Mouse (Mus musculus) embryonic facial prominence, embryonic 14.5 days (tissue): ENCODE data around the gene Nek8. TPM values are rescaled to one million over a fixed set of nuclear protein-coding genes. Genes with fewer than 3 reads are reported as not detected.

Experiments used
- ATAC-seq: fragments of 200-750 bp; cut with Nextera tagmentation; 2 replicates; pipeline ENCODE4 v1.8.0; 2017; ENCODE audit warnings: low read depth, moderate number of reproducible peaks, moderate TSS enrichment
- DNase-seq: peaks from one replicate; pipeline ENCODE4 v3.0.0-alpha.2; 2015; ENCODE audit warnings: low spot score
- H3K27ac ChIP-seq: fragments of 300-500 bp; sonication (generic); replicated peaks from 2 replicates; pipeline ENCODE4 v1.5.1; 2014; ENCODE audit warnings: low read depth, mild to moderate bottlenecking, low read length, moderate library complexity
- H3K27me3 ChIP-seq: fragments of 300-500 bp; sonication (generic); replicated peaks from 2 replicates; pipeline ENCODE4 v1.6.1; 2014; ENCODE audit warnings: low read length; ENCODE audit not compliant: control insufficient read depth, insufficient read depth
- H3K36me3 ChIP-seq: fragments of 300-500 bp; sonication (generic); 2 replicates; pipeline ENCODE4 v1.6.1; 2014; ENCODE audit warnings: low read length, mixed read lengths; ENCODE audit not compliant: control insufficient read depth, insufficient read depth
- H3K4me1 ChIP-seq: fragments of 300-500 bp; sonication (generic); 2 replicates; pipeline ENCODE4 v1.6.1; 2014; ENCODE audit warnings: antibody characterized with exemption, low read length; ENCODE audit not compliant: control insufficient read depth, insufficient read depth
- H3K4me2 ChIP-seq: fragments of 300-500 bp; sonication (generic); 2 replicates; pipeline ENCODE4 v1.6.1; 2014; ENCODE audit warnings: low read depth, mild to moderate bottlenecking, low read length, moderate library complexity, mixed read lengths
- H3K4me3 ChIP-seq: fragments of 300-500 bp; sonication (generic); 2 replicates; pipeline ENCODE4 v1.5.1; 2014; ENCODE audit warnings: low read depth, mild to moderate bottlenecking, low read length
- H3K9ac ChIP-seq: fragments of 300-500 bp; sonication (generic); 2 replicates; pipeline ENCODE4 v1.6.1; 2014; ENCODE audit warnings: low read depth, mild to moderate bottlenecking, low read length, moderate library complexity, mixed read lengths
- H3K9me3 ChIP-seq: fragments of 300-500 bp; sonication (generic); 2 replicates; pipeline ENCODE4 v1.6.1; 2016; ENCODE audit warnings: low read length; ENCODE audit not compliant: control insufficient read depth
- WGBS: fragments of 180-500 bp; shearing (Covaris S2); extraction: QIAGEN DNeasy Blood & Tissue Kit; methylation state at CpG from one replicate; pipeline ENCODE4 v1.1.7; 2014; 5-methylcytosine and 5-hydroxymethylcytosine counted together
- polyA plus RNA-seq: library from polyadenylated mRNA; unstranded; fragments of >200 nt; fragmentation: Nextera tagmentation; extraction: Ambion mirVana; gene quantifications from 2 replicates; pipeline ENCODE4 v1.2.1, GENCODE M21; 2014

The Nek8 gene
- polyA plus RNA-seq, 1 experiment from 2014 or later, result 10.8 TPM

DNA sequence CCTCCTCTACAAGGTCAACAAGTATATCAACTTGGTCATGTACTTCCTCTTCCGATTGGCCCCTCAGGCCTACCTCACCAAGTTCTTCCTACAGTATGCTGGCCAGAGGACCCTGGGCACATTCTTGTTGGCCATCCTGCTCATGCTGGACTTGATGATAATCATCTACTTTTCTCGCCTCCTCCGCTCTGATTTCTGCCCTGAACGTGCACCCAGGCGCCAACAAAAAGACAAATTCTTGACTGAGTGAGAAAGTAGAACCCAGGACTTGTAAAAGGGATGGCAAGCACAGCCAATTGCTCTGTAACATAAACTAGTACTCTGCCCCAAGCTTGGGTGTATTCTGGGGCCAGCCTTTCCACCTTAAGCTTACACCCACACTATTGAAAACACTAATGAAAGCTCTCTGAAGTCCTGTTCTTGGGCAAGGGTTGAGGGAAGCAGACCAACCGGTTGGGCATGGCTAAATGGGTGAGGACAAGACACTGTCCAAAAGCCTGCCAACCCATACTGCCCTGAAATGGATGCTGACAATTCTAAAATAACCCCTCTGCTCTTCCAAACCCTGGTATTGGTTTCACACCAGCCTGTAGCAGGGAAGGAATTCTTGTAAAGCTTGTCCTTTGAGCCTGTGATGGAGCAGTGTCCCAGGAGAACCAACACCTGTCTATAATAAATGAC is 3.7 kb upstream of the Nek8 start:
- H3K27ac ChIP-seq, result no peak overlapping the region

GRCm38 (mm10) chr11:78179438-78179999 is 3.0 kb upstream of the Nek8 start:
- WGBS, result 22% methylated on average over 8 of the region's 8 CpGs
- H3K27ac ChIP-seq, result peak overlapping the region; percentile 44; the same call in 1 of the 2 replicates
- DNase-seq, result no peak
- peaks cover 33% of the 10 kb centered on the region for H3K36me3 ChIP-seq
- H3K4me1 ChIP-seq, result peaks cover 24% of the 10 kb centered on the region
- peak overlapping the region; percentile 98 for H3K4me2 ChIP-seq
- no peaks in the 10 kb centered on the region for H3K9me3 ChIP-seq
- H3K27me3 ChIP-seq, result no peaks in the 10 kb centered on the region
- peak overlapping the region; percentile 86 for H3K9ac ChIP-seq
- H3K4me3 ChIP-seq, result peak overlapping the region; percentile 70
- no peak for ATAC-seq

More for the DNA sequence above, 3.7 kb upstream of the Nek8 start:
- no peaks in the 10 kb centered on the region for H3K9me3 ChIP-seq
- H3K4me1 ChIP-seq, result peaks cover 24% of the 10 kb centered on the region
- no peak overlapping the region; the same call in 1 of the 2 replicates for H3K9ac ChIP-seq
- H3K4me3 ChIP-seq, result no peak overlapping the region; the same call in 1 of the 2 replicates
- DNase-seq (no peak), ATAC-seq (no peak)
- no peaks in the 10 kb centered on the region for H3K27me3 ChIP-seq
- peaks cover 33% of the 10 kb centered on the region for H3K36me3 ChIP-seq
- H3K4me2 ChIP-seq, result peak overlapping the region; percentile 98
- WGBS, result 73% methylated on average over 6 of the region's 6 CpGs

- peak overlapping the region; percentile 97 for H3K27ac ChIP-seq
- H3K27me3 ChIP-seq, result no peaks in the 10 kb centered on the region
- H3K4me1 ChIP-seq, result peaks cover 21% of the 10 kb centered on the region
- H3K9ac ChIP-seq, result peak overlapping the region; percentile 86
- peak overlapping the region; percentile 98 for H3K4me2 ChIP-seq
- peak overlapping the region; percentile 70 for H3K4me3 ChIP-seq
- H3K9me3 ChIP-seq, result no peaks in the 10 kb centered on the region
- peak; percentile 93 for DNase-seq
- ATAC-seq, result peak; percentile 9; the same call in 1 of the 2 replicates
- WGBS, result under 1% methylated on average over 27 of the region's 29 CpGs
- peaks cover 33% of the 10 kb centered on the region for H3K36me3 ChIP-seq
These were observed 2.5 kb upstream of the Nek8 start for GRCm38 (mm10) chr11:78178859-78179437.

- peak overlapping the region; percentile 86 for H3K9ac ChIP-seq
- DNase-seq (peak; percentile 97), ATAC-seq (peak; percentile 92)
- H3K27ac ChIP-seq, result peak overlapping the region; percentile 97
- peak overlapping the region; percentile 70 for H3K4me3 ChIP-seq
- H3K36me3 ChIP-seq, result peaks cover 33% of the 10 kb centered on the region
- no peaks in the 10 kb centered on the region for H3K9me3 ChIP-seq
- WGBS, result 0% methylated on average over 26 of the region's 84 CpGs
- peaks cover 20% of the 10 kb centered on the region for H3K4me1 ChIP-seq
- H3K4me2 ChIP-seq, result peak overlapping the region; percentile 98
- H3K27me3 ChIP-seq, result no peaks in the 10 kb centered on the region
These were observed 1.7 kb upstream of the Nek8 start for GRCm38 (mm10) chr11:78177903-78178858.

- H3K4me1 ChIP-seq, result peaks cover 20% of the 10 kb centered on the region
- peak overlapping the region; percentile 86 for H3K9ac ChIP-seq
- 1% methylated on average over 10 of the region's 10 CpGs for WGBS
- ATAC-seq (no peak), DNase-seq (peak; percentile 48)
- peaks cover 32% of the 10 kb centered on the region for H3K36me3 ChIP-seq
- H3K27me3 ChIP-seq, result no peaks in the 10 kb centered on the region
- peak overlapping the region; percentile 70 for H3K4me3 ChIP-seq
- H3K4me2 ChIP-seq, result peak overlapping the region; percentile 98
- H3K27ac ChIP-seq, result peak overlapping the region; percentile 97; the same call in 1 of the 2 replicates
- H3K9me3 ChIP-seq, result no peaks in the 10 kb centered on the region
These were observed 962 bp upstream of the Nek8 start for GRCm38 (mm10) chr11:78177437-78177836.

- DNase-seq (no peak), ATAC-seq (no peak)
- H3K9me3 ChIP-seq, result no peaks in the 10 kb centered on the region
- under 1% methylated on average over 23 of the region's 23 CpGs for WGBS
- H3K27ac ChIP-seq, result peak overlapping the region; percentile 97; the same call in 1 of the 2 replicates
- peak overlapping the region; percentile 70 for H3K4me3 ChIP-seq
- H3K4me2 ChIP-seq, result peak overlapping the region; percentile 98
- no peaks in the 10 kb centered on the region for H3K27me3 ChIP-seq
- peaks cover 16% of the 10 kb centered on the region for H3K4me1 ChIP-seq
- H3K36me3 ChIP-seq, result peaks cover 27% of the 10 kb centered on the region
- peak overlapping the region; percentile 86 for H3K9ac ChIP-seq
These were observed 443 bp upstream of the Nek8 start for GRCm38 (mm10) chr11:78176905-78177331.

GRCm38 (mm10) chr11:78175771-78176401 is 589 bp downstream of the Nek8 start:
- Histone ChIP-seq H3K9ac (peak overlapping the region; percentile 86; the same call in 1 of the 2 replicates), H3K36me3 (peaks cover 16% of the 10 kb centered on the region), H3K27me3 (no peaks in the 10 kb centered on the region), H3K27ac (peak overlapping the region; percentile 89), H3K4me3 (peak overlapping the region; percentile 70), H3K4me2 (peak overlapping the region; percentile 98), H3K9me3 (no peaks in the 10 kb centered on the region), H3K4me1 (peaks cover 12% of the 10 kb centered on the region; the same call in 1 of the 2 replicates)
- ATAC-seq, result no peak
- 3% methylated on average over 9 of the region's 10 CpGs for WGBS
- no peak for DNase-seq
